Mouse (Mus musculus) T-cell, adult 2 months (primary cell): ENCODE data around the gene Ext2.

Source experiments
- DNase-seq: peaks from one replicate; pipeline ENCODE4 v3.0.0; 2022; ENCODE audit warnings: low spot score

Ext2 gene

DNA sequence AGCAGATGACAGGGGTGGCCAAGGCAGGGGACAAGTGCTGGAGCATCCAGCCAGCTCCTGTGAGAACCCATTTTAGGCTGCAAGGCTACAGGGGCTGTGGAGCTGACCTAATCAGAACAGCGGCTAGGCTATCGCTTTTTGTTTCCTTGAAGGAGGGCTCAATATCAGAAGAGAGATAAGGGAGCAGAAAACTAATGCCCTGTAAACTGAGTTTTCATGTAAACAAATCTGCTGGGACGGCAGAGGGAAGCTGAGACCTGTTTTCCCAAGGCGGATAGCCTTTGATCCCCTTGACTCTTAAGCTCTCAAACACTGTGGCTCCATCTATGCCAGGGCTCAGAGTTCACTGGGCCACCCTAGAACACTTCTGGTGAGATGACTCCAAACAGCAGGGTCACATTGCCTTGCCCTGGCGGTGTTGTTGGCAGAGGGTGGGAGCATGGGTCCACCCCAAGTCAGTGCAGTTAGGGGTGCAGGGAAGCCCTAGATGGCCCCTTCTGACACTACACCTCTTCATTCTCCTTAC, 83.3 kb downstream of the Ext2 start:
- no peak for DNase-seq

DNA sequence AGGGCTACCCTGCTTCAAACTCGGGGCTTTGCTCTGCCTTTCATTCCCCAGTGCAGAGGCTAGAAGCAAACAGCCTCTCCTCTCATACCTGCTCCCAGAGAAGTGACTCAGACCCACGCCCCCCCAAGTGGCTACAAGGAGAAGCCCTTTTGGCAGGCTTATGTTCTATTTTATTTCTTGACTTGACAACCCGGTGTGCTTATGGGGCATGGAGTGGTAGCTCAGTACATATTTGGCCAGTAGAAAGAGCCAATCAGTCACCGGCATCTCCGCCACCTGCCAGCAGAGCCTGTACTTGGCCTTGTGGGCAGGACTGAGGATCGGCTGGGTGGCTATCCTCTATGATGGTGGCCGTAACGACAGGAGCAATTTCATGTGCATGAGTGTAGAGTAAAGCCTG, 85.2 kb downstream of the Ext2 start:
- no peak for DNase-seq

DNA sequence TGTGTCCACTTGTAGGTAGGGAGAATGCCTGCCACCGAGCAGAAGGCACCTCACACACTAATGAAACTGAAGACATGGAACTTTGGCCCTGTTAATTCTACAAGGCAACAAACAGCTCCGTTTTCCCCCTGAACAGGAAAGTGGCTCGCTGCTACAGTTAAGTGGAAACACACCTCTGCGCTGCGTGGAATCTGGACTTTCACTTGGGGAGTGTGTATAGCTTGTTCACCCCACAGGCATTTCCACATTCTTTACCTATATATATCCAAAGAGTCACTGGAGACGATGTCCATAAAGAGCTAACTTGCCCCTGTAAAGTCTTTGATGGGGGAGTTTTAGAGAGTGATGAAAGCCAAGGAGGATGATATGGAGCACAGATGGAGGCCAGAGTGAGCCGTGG, 89.7 kb downstream of the Ext2 start:
- DNase-seq = no peak

DNA sequence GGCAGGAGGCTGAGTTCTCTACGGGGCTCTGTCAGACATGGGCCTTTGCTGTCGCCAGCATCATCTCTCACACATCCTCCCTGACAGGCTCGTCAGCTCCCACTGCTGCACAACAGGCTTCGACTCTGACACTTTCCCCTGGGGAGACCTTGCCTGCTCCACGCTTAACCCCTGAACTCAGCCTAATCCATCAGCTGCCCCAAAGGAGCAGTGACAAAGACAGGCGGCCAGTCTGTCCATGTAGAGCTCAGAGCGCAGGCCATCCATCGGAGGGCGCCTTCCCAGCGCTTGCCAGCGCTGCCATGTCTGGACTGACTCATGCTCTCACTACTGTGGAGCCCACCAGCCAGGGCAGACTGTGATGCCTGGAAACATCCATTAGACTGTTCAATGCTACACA, 92.8 kb downstream of the Ext2 start:
- DNase-seq = no peak

DNA sequence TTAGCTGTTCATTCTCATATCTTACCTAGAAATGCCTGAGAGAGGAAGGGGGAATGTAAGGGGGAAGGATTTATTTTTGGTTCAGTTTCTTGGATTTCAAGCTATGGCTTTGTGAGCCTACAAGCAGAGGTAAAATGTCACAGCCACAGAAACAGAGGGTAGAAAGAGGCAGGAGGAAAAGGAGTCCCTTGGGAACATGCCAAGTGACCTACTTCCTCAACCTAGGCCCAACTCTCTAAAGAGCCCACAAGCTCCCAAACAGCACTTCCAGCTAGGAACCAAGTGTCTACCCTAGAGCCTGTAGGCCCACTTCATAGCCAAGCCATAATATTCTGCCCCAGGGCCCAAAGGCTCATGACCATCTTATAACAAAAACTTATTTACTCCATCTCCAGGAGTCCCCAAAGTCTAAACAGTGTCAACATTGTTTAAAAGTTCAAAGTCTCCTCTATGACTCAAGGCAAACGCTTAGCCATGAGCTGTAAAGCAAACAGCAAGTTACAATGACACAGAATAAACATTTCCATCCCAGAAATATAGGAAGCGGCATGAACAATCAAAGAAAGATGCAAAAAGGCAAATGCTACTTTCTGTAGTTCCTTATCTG, 99.1 kb downstream of the Ext2 start:
- DNase-seq = no peak

DNA sequence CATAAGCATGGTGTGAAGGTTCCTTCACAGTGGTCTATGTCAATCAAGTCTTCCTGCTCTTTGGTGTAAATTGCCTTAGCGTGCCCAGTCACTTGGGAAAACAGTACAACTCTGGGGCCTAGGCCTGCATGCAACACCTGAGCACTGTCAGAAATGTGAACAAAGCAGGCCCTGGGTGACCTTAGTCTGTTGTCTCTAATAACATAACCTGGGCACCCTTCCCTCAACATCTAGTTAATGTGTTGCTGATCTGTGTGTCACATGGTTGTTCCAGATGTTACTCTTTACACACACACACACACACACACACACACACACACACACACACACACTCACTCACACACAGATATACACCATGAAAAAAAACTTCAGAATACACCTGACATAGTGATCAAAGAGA, 101.4 kb downstream of the Ext2 start:
- no peak for DNase-seq

DNA sequence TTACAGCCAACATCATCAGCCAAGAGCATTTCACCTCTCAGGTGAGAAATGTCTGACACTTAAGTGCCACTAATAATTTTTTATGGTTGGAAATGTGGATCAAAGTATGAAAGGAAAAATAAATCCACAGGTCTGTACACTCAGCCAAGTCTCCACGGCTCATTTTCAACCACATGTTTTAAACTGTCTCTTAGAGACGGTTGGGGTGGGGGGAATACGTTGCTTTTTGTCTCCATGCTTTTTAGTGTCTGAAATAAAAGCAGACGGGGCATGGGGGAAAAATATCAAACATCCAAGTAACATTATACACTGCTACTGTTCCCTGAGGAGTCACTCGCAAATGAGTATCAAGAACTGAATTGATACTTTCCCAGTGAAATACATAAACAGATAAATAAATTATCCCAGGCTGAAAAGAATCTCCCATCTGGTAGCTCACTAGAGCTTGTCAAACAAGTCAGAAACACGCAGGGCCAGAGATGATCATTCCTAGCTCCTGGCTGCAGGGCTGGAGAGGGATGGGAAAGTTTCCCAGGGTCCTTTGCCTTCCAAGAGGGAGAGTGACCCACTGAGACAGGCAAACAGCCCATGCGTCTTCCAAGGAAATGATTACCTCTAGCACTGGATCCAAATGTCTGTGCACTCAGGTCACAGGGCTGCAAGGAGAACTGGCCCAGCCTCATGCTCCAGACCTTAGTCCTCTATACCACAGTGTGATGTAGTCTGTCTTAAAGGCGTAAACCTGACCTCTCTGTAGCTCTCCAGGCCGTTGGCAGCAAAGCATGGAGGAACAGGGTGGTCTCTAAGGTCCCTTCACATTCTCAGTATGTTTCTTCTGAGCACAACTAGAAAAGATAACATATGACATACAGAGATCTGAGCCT, 102.3 kb downstream of the Ext2 start:
- DNase-seq = no peak

DNA sequence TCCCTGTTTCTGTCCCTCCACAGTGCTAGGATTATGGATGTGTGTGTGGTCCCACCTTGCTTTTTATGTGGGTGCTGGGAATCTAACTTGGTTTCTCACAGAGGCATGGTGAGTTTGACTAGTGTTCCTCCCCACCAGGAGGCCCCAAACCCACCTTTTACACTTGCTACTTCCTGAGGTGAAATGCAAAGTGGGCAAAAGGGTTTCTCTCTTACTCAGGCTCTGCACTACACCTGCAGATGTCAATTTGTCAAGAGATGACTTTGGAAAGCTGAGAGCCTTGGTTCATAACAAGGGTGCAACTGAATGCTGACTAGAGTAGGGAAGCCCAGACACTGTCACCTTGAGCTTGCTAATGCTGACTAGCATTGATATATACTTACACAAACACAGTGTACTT, 109.1 kb downstream of the Ext2 start:
- no peak for DNase-seq

DNA sequence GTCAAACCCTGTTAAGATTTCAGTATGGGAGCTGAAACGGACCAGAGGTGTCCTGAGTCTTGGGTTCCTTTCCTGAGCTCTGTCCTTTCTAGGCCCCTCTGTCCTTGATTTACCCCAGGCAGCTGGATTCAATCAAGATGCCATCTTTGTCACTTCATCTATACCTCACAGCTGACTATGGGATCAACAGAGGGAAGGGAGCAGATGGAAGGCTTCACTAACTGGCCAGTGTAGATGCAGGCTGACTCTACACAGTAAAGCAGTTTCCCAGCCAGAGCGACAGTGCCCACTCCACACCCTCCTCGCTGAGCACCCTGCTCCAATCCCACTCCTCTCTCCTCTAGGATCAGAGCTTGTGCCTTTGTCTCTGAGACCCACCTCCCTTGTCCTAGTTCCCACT, 110.9 kb downstream of the Ext2 start:
- DNase-seq = no peak

DNA sequence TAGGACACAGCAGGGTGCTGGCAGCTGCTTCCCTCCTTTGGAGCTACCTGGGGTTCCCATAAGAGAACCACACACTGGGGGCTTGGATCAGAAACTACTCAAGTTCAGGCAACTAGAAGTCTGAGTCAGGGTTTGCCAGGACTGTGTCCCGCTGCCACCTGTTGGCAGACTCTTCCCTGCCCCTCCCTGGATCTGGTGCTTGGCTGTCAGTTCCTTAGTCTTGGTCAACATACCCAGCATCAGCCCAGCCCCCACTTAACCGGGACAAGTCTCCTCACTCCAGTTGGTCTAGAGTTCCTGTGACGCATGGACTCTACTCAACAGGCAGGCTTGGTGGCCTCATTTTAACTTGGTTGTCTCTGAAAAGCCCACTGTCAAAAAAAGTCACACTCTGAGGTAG, 112.7 kb downstream of the Ext2 start:
- DNase-seq = no peak

DNA sequence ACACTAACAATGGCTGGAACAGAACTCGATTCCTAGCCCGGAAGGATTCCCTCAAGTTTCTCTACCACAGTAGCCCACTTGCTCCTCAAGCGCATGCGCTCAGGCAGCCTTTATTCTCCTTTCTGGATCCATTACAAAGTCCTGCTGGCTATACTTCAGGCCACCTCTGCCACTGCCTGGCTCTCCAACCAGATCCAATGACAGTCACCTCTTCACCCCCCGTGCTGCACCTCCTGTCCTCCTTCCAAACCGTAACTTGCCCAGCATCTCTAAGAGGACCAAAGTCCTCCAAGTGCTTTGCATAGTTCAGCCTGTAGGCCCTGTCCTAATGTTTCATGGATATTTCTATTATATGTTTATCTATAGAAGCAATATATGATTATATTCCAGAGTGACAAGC, 113.1 kb downstream of the Ext2 start:
- no peak for DNase-seq

DNA sequence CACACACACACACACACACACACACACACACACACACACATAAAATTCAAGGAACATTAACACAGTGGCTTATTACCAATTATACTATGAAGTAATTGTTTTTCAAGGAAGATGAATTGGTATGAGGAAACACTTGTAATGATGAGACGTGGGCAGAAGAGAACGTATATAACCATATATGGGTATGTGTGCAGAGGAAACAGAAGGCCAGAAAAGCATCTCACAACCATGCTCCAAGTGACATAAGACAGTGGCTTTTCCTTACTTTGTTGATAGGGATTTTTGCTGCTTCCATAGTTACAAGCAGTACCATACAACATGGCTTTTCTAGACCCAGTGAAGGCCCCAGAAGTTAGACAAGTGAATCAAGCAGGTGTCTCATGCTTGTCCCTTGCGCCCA, 115.5 kb downstream of the Ext2 start:
- no peak for DNase-seq

DNA sequence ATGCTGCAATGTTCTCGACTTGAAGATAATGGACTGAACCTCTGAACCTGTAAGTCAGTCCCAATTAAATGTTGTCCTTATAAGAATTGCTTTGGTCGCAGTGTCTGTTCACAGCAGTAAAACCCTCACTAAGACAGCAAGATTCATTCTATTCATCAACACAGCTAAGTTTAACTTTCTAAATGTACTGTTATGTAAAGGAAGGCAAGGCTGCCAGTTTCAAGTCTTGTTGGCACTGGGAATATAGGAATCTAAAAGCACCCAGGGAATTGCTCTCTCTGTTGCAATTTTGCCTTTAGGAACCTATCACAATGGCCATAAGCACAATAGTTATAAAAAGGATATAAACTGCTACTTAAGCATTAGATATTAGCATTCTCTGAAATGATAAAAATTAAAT, 116.0 kb downstream of the Ext2 start:
- no peak for DNase-seq

DNA sequence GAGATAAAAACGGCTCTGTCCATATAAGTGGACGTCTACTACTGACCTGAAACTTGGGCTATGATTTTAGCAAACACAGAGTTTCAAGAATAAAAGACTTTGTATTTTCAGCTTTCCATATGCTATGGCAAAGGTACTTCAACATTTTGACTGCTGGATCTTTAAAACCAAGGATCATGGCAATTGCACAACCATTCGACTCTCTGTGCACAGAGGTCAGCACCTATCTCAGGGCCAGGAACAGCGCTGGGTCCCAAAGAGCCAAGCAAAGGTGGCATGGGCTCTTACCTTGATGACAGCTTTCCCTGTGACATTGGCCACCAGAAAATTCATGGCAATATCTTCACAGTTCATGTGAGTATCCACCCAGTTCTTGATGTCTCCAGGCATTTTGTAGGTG, 118.2 kb downstream of the Ext2 start:
- DNase-seq = no peak

DNA sequence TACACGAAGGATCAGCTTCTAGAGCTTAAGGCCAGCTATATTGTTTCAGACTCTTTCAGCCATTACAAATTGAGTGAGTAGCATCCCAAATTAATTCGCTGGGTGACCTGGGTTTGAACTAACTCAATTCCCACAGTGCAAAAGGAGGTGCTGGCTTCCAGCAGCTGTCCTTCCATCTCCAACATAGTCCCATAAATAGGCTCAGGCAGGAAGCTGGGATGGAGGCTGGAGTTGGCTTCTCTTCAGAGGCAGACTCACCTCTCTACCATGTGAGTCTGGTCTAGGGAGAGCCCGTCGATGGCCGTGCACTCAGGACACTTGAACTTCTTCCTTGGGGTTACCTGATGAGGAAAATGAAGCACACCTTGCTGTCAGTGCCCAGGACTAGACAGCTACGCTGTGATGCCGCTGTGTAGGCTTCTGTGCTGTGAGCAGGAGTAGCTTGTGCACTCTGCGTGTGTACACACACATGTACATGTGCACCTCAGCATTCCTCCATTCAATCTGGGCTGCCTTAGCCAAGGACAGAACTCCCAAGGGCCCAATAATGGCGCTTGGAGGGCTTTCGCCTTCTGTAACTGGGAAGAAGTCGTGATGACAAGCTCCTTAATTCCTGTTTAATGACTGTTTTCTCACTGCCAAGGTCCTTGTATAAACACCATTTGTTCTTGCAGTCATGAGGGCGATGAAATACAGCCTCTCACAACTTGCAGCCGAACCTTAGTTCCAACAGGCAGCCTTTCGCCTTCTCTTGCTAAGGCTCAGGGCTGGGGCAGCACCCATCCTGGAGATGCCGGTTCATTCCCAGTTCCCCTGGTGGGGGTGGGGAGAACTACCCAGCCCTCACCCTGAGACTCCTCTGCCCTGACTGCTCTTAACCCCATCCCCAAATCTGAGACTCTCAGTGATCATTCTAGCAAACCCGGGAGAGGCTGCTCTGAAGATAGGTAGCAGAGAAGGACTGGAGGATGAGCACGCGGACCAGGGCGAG, 119.1 kb downstream of the Ext2 start:
- DNase-seq = no peak

DNA sequence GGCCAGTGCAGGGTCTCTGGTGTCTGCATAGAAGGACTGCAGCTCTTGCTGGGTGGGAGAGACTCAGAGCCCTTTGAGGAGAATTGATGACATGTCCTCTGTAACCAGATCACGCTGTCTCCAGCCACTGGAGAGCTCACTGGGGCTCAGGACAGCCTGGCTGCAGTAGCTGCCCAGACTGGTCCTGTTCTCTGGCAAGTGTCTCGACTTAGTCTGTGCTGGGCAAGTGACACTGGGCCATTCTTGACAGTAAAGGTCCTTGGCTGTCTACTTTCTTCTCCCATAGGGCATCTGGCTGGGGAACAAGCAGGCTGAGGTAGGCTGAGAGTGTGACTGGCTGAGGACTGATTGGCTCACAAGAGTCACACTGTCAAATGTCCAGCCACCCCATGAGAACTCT, 123.0 kb downstream of the Ext2 start:
- DNase-seq = no peak

DNA sequence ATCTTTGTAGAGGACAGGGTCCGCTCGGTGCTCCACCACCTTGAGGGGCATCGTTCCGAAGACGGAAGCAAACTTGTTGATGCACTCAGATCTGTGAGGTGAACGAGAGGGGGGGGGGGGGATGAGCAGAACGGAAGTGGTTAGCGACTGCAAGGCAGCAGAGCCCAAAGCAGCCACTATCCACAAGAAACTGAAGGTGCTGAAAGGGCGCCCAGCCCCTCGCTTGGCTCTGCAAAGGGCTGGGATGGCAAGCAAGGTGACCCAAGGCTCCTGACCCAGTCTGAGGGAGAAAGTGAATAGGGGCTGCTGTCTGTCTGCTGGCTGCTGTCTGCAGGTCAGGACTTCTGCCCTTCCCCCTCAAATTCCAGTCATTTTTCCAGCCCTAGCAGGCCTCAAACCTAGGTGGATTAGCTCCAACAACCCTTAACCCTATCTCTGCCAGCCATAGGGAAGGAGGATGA, 126.2 kb downstream of the Ext2 start:
- no peak for DNase-seq

DNA sequence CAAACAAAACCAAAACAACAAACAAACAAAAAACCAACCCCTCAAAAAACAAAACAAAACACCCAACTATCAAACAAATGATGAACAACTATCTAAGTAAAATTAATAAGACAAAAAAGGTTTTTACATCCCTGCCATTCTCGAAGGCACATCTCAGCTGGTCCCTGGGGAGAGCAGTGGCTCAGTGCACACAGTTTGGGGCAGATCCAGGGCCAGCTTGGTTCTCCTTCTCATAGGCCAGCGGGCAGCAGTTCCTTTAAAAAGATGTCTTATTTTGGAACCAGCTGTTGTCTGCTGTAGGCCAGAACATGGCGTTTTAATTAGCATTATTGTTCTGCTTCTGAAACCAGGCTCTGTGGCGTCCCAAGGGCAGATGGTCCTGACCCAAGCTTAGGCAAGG, 129.3 kb downstream of the Ext2 start:
- DNase-seq = no peak

DNA sequence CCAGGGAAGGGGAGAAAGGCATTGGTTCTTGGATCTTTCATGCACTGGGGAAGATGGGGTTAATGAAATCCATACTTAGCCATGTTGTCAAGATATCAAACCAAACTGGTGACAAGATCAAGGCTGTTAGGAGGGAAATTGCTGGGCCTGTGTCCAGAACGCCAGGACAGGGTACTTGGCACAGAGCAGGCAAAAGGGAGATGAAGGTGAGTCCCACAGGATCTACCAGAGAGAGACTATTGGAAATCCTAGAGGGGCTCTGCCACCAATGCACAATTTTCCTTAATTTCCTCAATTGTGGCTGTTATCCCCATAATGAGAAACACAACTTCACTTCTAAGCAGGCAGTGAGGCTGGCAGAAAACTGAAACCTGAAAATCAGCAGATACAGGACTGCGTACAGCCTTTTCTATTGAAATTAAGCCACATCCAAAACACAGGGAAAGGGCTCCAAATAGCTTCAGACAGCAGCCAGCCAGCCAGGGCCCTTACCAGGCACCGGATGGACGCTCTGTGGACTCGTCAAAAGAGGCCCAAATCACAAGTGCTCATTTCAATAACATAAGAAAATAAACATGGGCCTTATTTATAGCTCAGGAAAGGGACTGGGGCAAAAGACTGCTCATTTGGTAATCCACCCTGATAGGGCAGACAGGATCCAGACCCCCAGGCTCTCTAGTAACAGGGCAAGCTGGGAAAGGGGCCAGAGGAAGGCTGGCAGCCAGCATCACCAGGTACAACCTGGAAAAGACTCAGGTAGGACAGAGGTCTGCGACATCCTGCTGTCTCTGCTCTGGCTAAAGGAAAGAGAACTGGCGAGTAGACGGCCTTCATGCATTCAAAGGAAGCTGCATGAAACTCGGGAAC, 132.1 kb downstream of the Ext2 start:
- DNase-seq = no peak

DNA sequence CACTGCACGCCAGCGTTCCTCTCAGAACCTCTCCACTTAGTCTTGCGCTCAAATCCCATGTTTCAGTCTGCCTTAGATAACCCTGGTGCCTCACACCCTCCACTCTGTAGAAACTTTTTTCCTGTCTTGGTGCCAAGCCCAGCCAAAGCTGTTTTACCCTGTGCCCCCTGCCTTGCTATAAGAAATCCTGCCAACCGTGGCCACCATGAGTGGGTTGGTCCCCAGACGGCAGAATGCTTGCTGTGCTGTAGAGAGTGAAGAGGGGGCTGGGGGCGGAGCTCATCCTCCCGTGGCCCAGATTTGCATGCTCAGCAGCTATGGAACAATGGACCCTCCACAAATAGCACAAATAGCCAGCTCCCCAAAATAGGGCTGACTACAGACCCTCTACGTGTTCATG, 138.7 kb downstream of the Ext2 start:
- DNase-seq = no peak

DNA sequence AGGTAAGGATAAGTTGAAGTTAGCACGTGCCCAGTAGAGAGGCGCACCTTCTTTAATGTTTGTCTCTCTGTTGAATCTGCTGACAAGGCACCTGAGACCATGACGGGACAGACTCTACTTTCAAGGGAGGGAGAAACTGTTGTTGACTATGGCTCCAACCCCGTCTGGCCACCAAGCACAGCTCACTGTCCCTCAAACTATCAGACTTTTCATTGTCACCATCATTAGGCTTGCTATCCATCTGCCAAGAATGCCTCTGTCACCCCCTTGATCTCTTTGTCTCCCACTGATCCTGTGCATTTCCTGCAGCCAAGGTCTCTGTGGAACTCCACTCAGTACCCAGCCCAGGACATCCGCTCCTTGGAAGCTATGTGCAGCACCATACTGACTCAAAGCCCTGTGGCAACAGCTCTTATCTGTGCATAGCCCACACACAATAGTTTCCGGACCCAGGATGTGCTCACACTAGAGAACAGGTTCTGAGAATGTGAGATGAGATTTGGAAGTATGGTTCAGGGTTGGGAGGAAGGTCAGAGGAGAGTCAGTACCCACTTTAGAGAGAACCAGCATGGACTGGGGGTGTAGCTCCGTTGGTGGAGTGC, 139.7 kb downstream of the Ext2 start:
- DNase-seq = no peak
